Mouse (Mus musculus) liver, embryonic 16.5 days (tissue): Measurements from ENCODE around the gene Fmnl3. TPM values are rescaled to one million over a fixed set of nuclear protein-coding genes. Genes with fewer than 3 reads are reported as not detected.

Experiments used
- ATAC-seq: fragments of 200-750 bp; cut with Nextera tagmentation; 2 replicates; pipeline ENCODE4 v1.8.0; 2017; ENCODE audit warnings: low read depth, mild to moderate bottlenecking, moderate number of reproducible peaks, moderate library complexity
- H3K27ac ChIP-seq: fragments of 300-500 bp; sonication (generic); 2 replicates; pipeline ENCODE4 v1.5.1; 2014; ENCODE audit warnings: mild to moderate bottlenecking, low read length
- H3K27me3 ChIP-seq: fragments of 300-500 bp; sonication (generic); 2 replicates; pipeline ENCODE4 v1.6.1; 2014; ENCODE audit warnings: low read depth, low read length, mixed read lengths; ENCODE audit not compliant: control insufficient read depth, insufficient read depth
- H3K36me3 ChIP-seq: fragments of 300-500 bp; sonication (generic); 2 replicates; pipeline ENCODE4 v1.6.1; 2014; ENCODE audit warnings: mild to moderate bottlenecking; ENCODE audit not compliant: control insufficient read depth, insufficient read depth
- H3K4me1 ChIP-seq: fragments of 300-500 bp; sonication (generic); 2 replicates; pipeline ENCODE4 v1.6.1; 2014; ENCODE audit warnings: low read depth, low read length, mixed read lengths; ENCODE audit not compliant: control insufficient read depth
- H3K4me2 ChIP-seq: fragments of 300-500 bp; sonication (generic); 2 replicates; pipeline ENCODE4 v1.6.1; 2014; ENCODE audit warnings: low read depth, low read length, mixed read lengths
- H3K4me3 ChIP-seq: fragments of 300-500 bp; sonication (generic); 2 replicates; pipeline ENCODE4 v1.5.1; 2014; ENCODE audit warnings: low read depth, mild to moderate bottlenecking, low read length
- H3K9ac ChIP-seq: fragments of 300-500 bp; sonication (generic); 2 replicates; pipeline ENCODE4 v1.6.1; 2014; ENCODE audit warnings: low read depth, low read length
- H3K9me3 ChIP-seq: fragments of 300-500 bp; sonication (generic); replicated peaks from 2 replicates; pipeline ENCODE4 v1.6.1; 2016; ENCODE audit warnings: low read length; ENCODE audit not compliant: control insufficient read depth
- WGBS: fragments of 180-500 bp; shearing (Covaris S2); extraction: QIAGEN DNeasy Blood & Tissue Kit; methylation state at CpG from one replicate; pipeline ENCODE4 v1.1.7; 2014; ENCODE audit not compliant: insufficient replicate concordance; 5-methylcytosine and 5-hydroxymethylcytosine counted together
- polyA plus RNA-seq: library from polyadenylated mRNA; unstranded; fragments of >200 nt; fragmentation: Nextera tagmentation; extraction: Ambion mirVana; gene quantifications from 2 replicates; pipeline ENCODE4 v1.2.1, GENCODE M21; 2015

Fmnl3 gene
- polyA plus RNA-seq, 1 experiment from 2014 or later: 2.9 TPM

- H3K4me1 ChIP-seq: peaks cover 4% of the 10 kb centered on the region
- peak within 1 kb of the TSS; percentile 53; the same call in 1 of the 2 replicates for H3K27ac ChIP-seq
- peak within 1 kb of the TSS; percentile 82 for H3K4me2 ChIP-seq
- ATAC-seq: no peak
- H3K36me3 ChIP-seq: no peaks in the 10 kb centered on the region
- H3K27me3 ChIP-seq: no peaks in the 10 kb centered on the region
- peak within 1 kb of the TSS; percentile 71 for H3K4me3 ChIP-seq
- 4% methylated on average over 17 of the region's 17 CpGs for WGBS
- H3K9ac ChIP-seq: peak within 1 kb of the TSS; percentile 65
- H3K9me3 ChIP-seq: no peaks in the 10 kb centered on the region
These were observed 74.7 kb downstream of the Fmnl3 start, which contains the start of gene Fam186b for GRCm38 (mm10) chr15:99295484-99295981. Gene Fam186b (minus strand): TSS chr15:99295888.

- peak within 1 kb of the TSS; percentile 53; the same call in 1 of the 2 replicates for H3K27ac ChIP-seq
- H3K9me3 ChIP-seq: no peaks in the 10 kb centered on the region
- H3K4me1 ChIP-seq: peaks cover 4% of the 10 kb centered on the region
- peak; percentile 94 for ATAC-seq
- H3K27me3 ChIP-seq: no peaks in the 10 kb centered on the region
- H3K4me2 ChIP-seq: peak within 1 kb of the TSS; percentile 82
- 0% methylated on average over 50 of the region's 64 CpGs for WGBS
- H3K9ac ChIP-seq: peak within 1 kb of the TSS; percentile 65
- peak within 1 kb of the TSS; percentile 71 for H3K4me3 ChIP-seq
- H3K36me3 ChIP-seq: no peaks in the 10 kb centered on the region
These were observed 75.4 kb downstream of the Fmnl3 start, which contains the start of gene Prpf40b for GRCm38 (mm10) chr15:99294813-99295374. Gene Prpf40b (plus strand): TSS chr15:99295087.

GRCm38 (mm10) chr15:99294287-99294686 is 76.0 kb downstream of the Fmnl3 start:
- Histone ChIP-seq H3K9ac (peak overlapping the region; percentile 65), H3K4me1 (peaks cover 4% of the 10 kb centered on the region), H3K4me3 (peak overlapping the region; percentile 71), H3K27ac (no peak overlapping the region), H3K27me3 (no peaks in the 10 kb centered on the region), H3K36me3 (no peaks in the 10 kb centered on the region), H3K9me3 (no peaks in the 10 kb centered on the region), H3K4me2 (peak overlapping the region; percentile 82)
- WGBS: 7% methylated on average over 16 of the region's 16 CpGs
- ATAC-seq: no peak

DNA sequence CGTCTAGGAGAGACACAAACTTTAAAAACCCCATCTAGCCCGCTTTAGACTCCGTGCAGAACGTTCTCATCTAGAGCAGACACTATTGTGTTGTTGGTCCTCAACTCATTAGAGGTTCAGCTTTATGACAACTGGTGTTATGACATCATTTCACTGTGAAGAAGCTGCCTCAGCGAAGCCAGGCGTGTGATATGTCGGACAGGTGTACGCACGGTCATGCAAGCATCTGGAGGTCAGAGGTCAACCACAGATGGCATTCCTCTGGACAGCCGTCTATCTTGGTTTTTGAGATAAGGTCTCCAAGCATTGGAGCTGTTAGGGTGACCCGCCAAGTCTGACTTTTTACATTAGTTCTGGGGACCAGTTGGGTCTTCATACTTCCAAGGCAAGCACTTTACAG is 79.7 kb downstream of the Fmnl3 start:
- Histone ChIP-seq H3K9ac (no peak overlapping the region), H3K27ac (no peak overlapping the region), H3K4me2 (no peak overlapping the region), H3K36me3 (no peaks in the 10 kb centered on the region), H3K4me1 (peaks cover 4% of the 10 kb centered on the region), H3K4me3 (no peak overlapping the region), H3K9me3 (no peaks in the 10 kb centered on the region), H3K27me3 (no peaks in the 10 kb centered on the region)
- WGBS: 71% methylated on average over 11 of the region's 11 CpGs
- no peak for ATAC-seq

GRCm38 (mm10) chr15:99285189-99285535 is 85.1 kb downstream of the Fmnl3 start:
- peak; percentile 66 for ATAC-seq
- H3K4me2 ChIP-seq: 0 out of 2 replicates have a peak overlapping the region, but pooled peaks have one; percentile 18
- no peaks in the 10 kb centered on the region for H3K36me3 ChIP-seq
- H3K9me3 ChIP-seq: no peaks in the 10 kb centered on the region
- no peak overlapping the region for H3K27ac ChIP-seq
- H3K4me3 ChIP-seq: no peak overlapping the region
- H3K4me1 ChIP-seq: peaks cover 15% of the 10 kb centered on the region
- H3K27me3 ChIP-seq: no peaks in the 10 kb centered on the region
- no peak overlapping the region for H3K9ac ChIP-seq
- WGBS: 38% methylated on average over 8 of the region's 8 CpGs

GRCm38 (mm10) chr15:99284527-99285188 is 85.6 kb downstream of the Fmnl3 start:
- Histone ChIP-seq H3K27me3 (no peaks in the 10 kb centered on the region), H3K4me2 (peak overlapping the region; percentile 18; the same call in 1 of the 2 replicates), H3K27ac (no peak overlapping the region), H3K9me3 (no peaks in the 10 kb centered on the region), H3K36me3 (no peaks in the 10 kb centered on the region), H3K9ac (no peak overlapping the region), H3K4me1 (peaks cover 15% of the 10 kb centered on the region), H3K4me3 (no peak overlapping the region)
- peak; percentile 66 for ATAC-seq
- 17% methylated on average over 14 of the region's 14 CpGs for WGBS

DNA sequence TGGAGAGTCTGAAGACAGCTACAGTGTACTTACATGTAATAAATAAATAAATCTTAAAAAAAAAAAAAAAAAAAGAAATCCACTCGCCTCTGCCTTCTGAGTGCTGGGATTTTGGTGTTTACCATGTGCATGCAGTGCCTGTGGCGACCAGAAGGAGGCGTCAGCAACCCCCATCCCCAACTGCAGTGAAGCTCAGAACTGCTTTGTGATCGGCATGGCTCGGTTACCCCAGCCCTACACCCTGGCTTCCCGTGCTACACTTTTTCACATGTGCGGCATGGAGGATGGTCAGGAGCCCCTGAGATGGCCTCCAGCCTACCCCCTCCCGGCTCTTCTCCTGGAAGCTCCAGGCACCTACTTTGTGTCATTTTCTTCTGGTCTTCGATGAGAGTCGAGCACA is 86.8 kb downstream of the Fmnl3 start:
- no peak overlapping the region for H3K4me2 ChIP-seq
- H3K9me3 ChIP-seq: no peaks in the 10 kb centered on the region
- H3K4me3 ChIP-seq: no peak overlapping the region
- ATAC-seq: no peak
- H3K4me1 ChIP-seq: peaks cover 15% of the 10 kb centered on the region
- 57% methylated on average over 10 of the region's 10 CpGs for WGBS
- no peak overlapping the region for H3K9ac ChIP-seq
- H3K27ac ChIP-seq: no peak overlapping the region
- no peaks in the 10 kb centered on the region for H3K36me3 ChIP-seq
- no peaks in the 10 kb centered on the region for H3K27me3 ChIP-seq

DNA sequence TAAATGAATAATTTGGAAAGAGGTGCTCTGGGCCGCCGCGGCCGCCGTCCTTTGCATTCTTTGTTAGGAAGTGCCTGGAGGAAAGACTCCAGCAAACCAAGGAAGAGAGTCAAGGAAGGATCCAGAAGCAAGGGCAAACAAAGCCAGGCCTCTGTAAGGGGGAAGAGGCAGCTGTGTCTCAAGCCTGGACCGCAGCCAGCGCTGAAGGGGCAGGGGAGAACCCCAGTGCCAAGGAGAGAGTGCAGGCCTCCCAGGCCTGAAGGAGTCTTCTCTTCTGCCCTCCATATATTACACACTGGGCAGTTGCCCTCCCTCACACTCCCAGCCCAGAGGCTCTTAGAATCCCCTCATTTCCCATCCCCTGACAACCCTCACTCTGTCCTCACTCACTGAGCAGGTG is 92.0 kb downstream of the Fmnl3 start:
- Histone ChIP-seq H3K9me3 (no peaks in the 10 kb centered on the region), H3K9ac (no peak overlapping the region), H3K27ac (no peak overlapping the region), H3K4me3 (no peak overlapping the region), H3K4me2 (no peak overlapping the region), H3K36me3 (no peaks in the 10 kb centered on the region), H3K4me1 (no peaks in the 10 kb centered on the region), H3K27me3 (no peaks in the 10 kb centered on the region)
- ATAC-seq: no peak
- 86% methylated on average over 7 of the region's 7 CpGs for WGBS

GRCm38 (mm10) chr15:99276095-99276494 is 94.2 kb downstream of the Fmnl3 start:
- 59% methylated on average over 8 of the region's 8 CpGs for WGBS
- Histone ChIP-seq H3K4me2 (no peak overlapping the region), H3K27me3 (no peaks in the 10 kb centered on the region), H3K27ac (no peak overlapping the region), H3K4me3 (no peak overlapping the region), H3K9me3 (no peaks in the 10 kb centered on the region), H3K9ac (no peak overlapping the region), H3K36me3 (no peaks in the 10 kb centered on the region), H3K4me1 (no peaks in the 10 kb centered on the region)
- ATAC-seq: no peak
